Mouse (Mus musculus) embryonic facial prominence, embryonic 12.5 days (tissue): ENCODE measurements around the gene Slk. TPM values are rescaled to one million over a fixed set of nuclear protein-coding genes. Genes with fewer than 3 reads are reported as not detected.

Experiments used
- ATAC-seq: fragments of 200-750 bp; cut with Nextera tagmentation; 2 replicates; pipeline ENCODE4 v1.8.0; 2017; ENCODE audit not compliant: insufficient number of reproducible peaks, insufficient read depth, low FRiP score, low TSS enrichment
- H3K27ac ChIP-seq: fragments of 300-500 bp; sonication (generic); 2 replicates; pipeline ENCODE4 v1.5.1; 2016; ENCODE audit warnings: mild to moderate bottlenecking
- H3K27me3 ChIP-seq: fragments of 300-500 bp; sonication (generic); 2 replicates; pipeline ENCODE4 v1.6.1; 2016; ENCODE audit warnings: mild to moderate bottlenecking, moderate library complexity
- H3K36me3 ChIP-seq: fragments of 300-500 bp; sonication (generic); 2 replicates; pipeline ENCODE4 v1.6.1; 2016; ENCODE audit warnings: mild to moderate bottlenecking
- H3K4me1 ChIP-seq: fragments of 300-500 bp; sonication (generic); 2 replicates; pipeline ENCODE4 v1.6.1; 2016
- H3K4me2 ChIP-seq: fragments of 300-500 bp; sonication (generic); replicated peaks from 2 replicates; pipeline ENCODE4 v1.6.1; 2016; ENCODE audit warnings: mild to moderate bottlenecking, moderate library complexity
- H3K4me3 ChIP-seq: fragments of 300-500 bp; sonication (generic); 2 replicates; pipeline ENCODE4 v1.5.1; 2016; ENCODE audit warnings: mild to moderate bottlenecking
- H3K9ac ChIP-seq: fragments of 300-500 bp; sonication (generic); 2 replicates; pipeline ENCODE4 v1.6.1; 2016; ENCODE audit warnings: mild to moderate bottlenecking, moderate library complexity
- H3K9me3 ChIP-seq: fragments of 300-500 bp; sonication (generic); 2 replicates; pipeline ENCODE4 v1.6.1; 2016; ENCODE audit warnings: mild to moderate bottlenecking, moderate library complexity
- WGBS: fragments of 180-500 bp; shearing (Covaris S2); methylation state at CpG from one replicate; pipeline ENCODE4 v1.1.7; 2016; 5-methylcytosine and 5-hydroxymethylcytosine counted together
- polyA plus RNA-seq: library from polyadenylated mRNA; unstranded; fragments of >200 nt; fragmentation: Nextera tagmentation; extraction: Ambion mirVana; gene quantifications from 2 replicates; pipeline ENCODE4 v1.2.1, GENCODE M21; 2016

Slk gene
- polyA plus RNA-seq, 1 experiment from 2014 or later, result 10.7 TPM

GRCm38 (mm10) chr19:47548432-47549076, 30.9 kb upstream of the Slk start:
- Histone ChIP-seq H3K9me3 (no peaks in the 10 kb centered on the region), H3K36me3 (no peaks in the 10 kb centered on the region), H3K4me3 (no peak overlapping the region), H3K9ac (no peak overlapping the region), H3K4me1 (no peaks in the 10 kb centered on the region; the same call in 1 of the 2 replicates), H3K4me2 (no peak overlapping the region), H3K27me3 (no peaks in the 10 kb centered on the region), H3K27ac (no peak overlapping the region)
- WGBS, result 92% methylated on average over 11 of the region's 11 CpGs
- no peak for ATAC-seq

GRCm38 (mm10) chr19:47549174-47549573, 30.3 kb upstream of the Slk start:
- no peak overlapping the region for H3K4me3 ChIP-seq
- H3K27ac ChIP-seq, result no peak overlapping the region
- H3K9ac ChIP-seq, result no peak overlapping the region
- ATAC-seq, result no peak
- no peaks in the 10 kb centered on the region for H3K36me3 ChIP-seq
- H3K4me1 ChIP-seq, result no peaks in the 10 kb centered on the region; the same call in 1 of the 2 replicates
- H3K27me3 ChIP-seq, result no peaks in the 10 kb centered on the region
- 85% methylated on average over 9 of the region's 9 CpGs for WGBS
- no peaks in the 10 kb centered on the region for H3K9me3 ChIP-seq
- H3K4me2 ChIP-seq, result no peak overlapping the region

- Histone ChIP-seq H3K36me3 (no peaks in the 10 kb centered on the region), H3K27me3 (no peaks in the 10 kb centered on the region), H3K4me1 (no peaks in the 10 kb centered on the region; the same call in 1 of the 2 replicates), H3K9ac (no peak overlapping the region), H3K4me3 (no peak overlapping the region), H3K9me3 (no peaks in the 10 kb centered on the region), H3K4me2 (no peak overlapping the region), H3K27ac (no peak overlapping the region)
- ATAC-seq, result no peak
- WGBS, result 90% methylated on average over 4 of the region's 4 CpGs
These were observed 29.9 kb upstream of the Slk start for GRCm38 (mm10) chr19:47549584-47549983.

- Histone ChIP-seq H3K4me3 (no peak overlapping the region), H3K36me3 (no peaks in the 10 kb centered on the region), H3K9me3 (no peaks in the 10 kb centered on the region), H3K9ac (no peak overlapping the region), H3K4me2 (no peak overlapping the region), H3K4me1 (no peaks in the 10 kb centered on the region; the same call in 1 of the 2 replicates), H3K27me3 (no peaks in the 10 kb centered on the region), H3K27ac (no peak overlapping the region)
- no peak for ATAC-seq
- 74% methylated on average over 5 of the region's 5 CpGs for WGBS
These were observed 20.3 kb upstream of the Slk start for GRCm38 (mm10) chr19:47559145-47559544.

- Histone ChIP-seq H3K27me3 (no peaks in the 10 kb centered on the region), H3K4me1 (no peaks in the 10 kb centered on the region; the same call in 1 of the 2 replicates), H3K9ac (no peak overlapping the region), H3K4me2 (no peak overlapping the region), H3K36me3 (no peaks in the 10 kb centered on the region), H3K27ac (no peak overlapping the region), H3K4me3 (no peak overlapping the region), H3K9me3 (no peaks in the 10 kb centered on the region)
- no peak for ATAC-seq
- WGBS, result 63% methylated on average over 14 of the region's 14 CpGs
These were observed 19.5 kb upstream of the Slk start for GRCm38 (mm10) chr19:47559751-47560512.

- no peak overlapping the region for H3K4me2 ChIP-seq
- no peak overlapping the region for H3K4me3 ChIP-seq
- no peaks in the 10 kb centered on the region for H3K36me3 ChIP-seq
- WGBS, result 88% methylated on average over 12 of the region's 12 CpGs
- H3K9ac ChIP-seq, result no peak overlapping the region
- H3K27me3 ChIP-seq, result no peaks in the 10 kb centered on the region
- no peaks in the 10 kb centered on the region for H3K9me3 ChIP-seq
- H3K27ac ChIP-seq, result no peak overlapping the region
- H3K4me1 ChIP-seq, result no peaks in the 10 kb centered on the region; the same call in 1 of the 2 replicates
- ATAC-seq, result no peak
These were observed 18.8 kb upstream of the Slk start for GRCm38 (mm10) chr19:47560544-47561161.

GRCm38 (mm10) chr19:47561996-47562441, 17.5 kb upstream of the Slk start:
- no peak for ATAC-seq
- Histone ChIP-seq H3K4me2 (no peak overlapping the region), H3K27ac (no peak overlapping the region), H3K9ac (no peak overlapping the region), H3K9me3 (no peaks in the 10 kb centered on the region), H3K27me3 (no peaks in the 10 kb centered on the region), H3K4me3 (no peak overlapping the region), H3K36me3 (no peaks in the 10 kb centered on the region), H3K4me1 (no peaks in the 10 kb centered on the region; the same call in 1 of the 2 replicates)
- 31% methylated on average over 5 of the region's 5 CpGs for WGBS

- WGBS, result 77% methylated on average over 13 of the region's 13 CpGs
- Histone ChIP-seq H3K9ac (no peak overlapping the region), H3K4me1 (no peaks in the 10 kb centered on the region; the same call in 1 of the 2 replicates), H3K27me3 (no peaks in the 10 kb centered on the region), H3K9me3 (no peaks in the 10 kb centered on the region), H3K4me3 (no peak overlapping the region), H3K27ac (no peak overlapping the region), H3K4me2 (no peak overlapping the region), H3K36me3 (no peaks in the 10 kb centered on the region)
- ATAC-seq, result no peak
These were observed 15.8 kb upstream of the Slk start for GRCm38 (mm10) chr19:47563715-47564114.

GRCm38 (mm10) chr19:47565031-47565654, 14.3 kb upstream of the Slk start:
- Histone ChIP-seq H3K9me3 (no peaks in the 10 kb centered on the region), H3K4me1 (no peaks in the 10 kb centered on the region; the same call in 1 of the 2 replicates), H3K4me2 (no peak overlapping the region), H3K4me3 (no peak overlapping the region), H3K27me3 (no peaks in the 10 kb centered on the region), H3K27ac (no peak overlapping the region), H3K36me3 (no peaks in the 10 kb centered on the region), H3K9ac (no peak overlapping the region)
- ATAC-seq, result no peak
- WGBS, result 45% methylated on average over 17 of the region's 17 CpGs

GRCm38 (mm10) chr19:47565994-47566393, 13.5 kb upstream of the Slk start:
- Histone ChIP-seq H3K4me1 (no peaks in the 10 kb centered on the region; the same call in 1 of the 2 replicates), H3K4me3 (no peak overlapping the region), H3K27ac (no peak overlapping the region), H3K36me3 (no peaks in the 10 kb centered on the region), H3K4me2 (no peak overlapping the region), H3K9me3 (no peaks in the 10 kb centered on the region), H3K27me3 (no peaks in the 10 kb centered on the region), H3K9ac (no peak overlapping the region)
- no peak for ATAC-seq
- WGBS, result 81% methylated on average over 8 of the region's 8 CpGs

GRCm38 (mm10) chr19:47570042-47570441, 9.4 kb upstream of the Slk start:
- Histone ChIP-seq H3K27ac (no peak overlapping the region), H3K9ac (no peak overlapping the region), H3K4me2 (no peak overlapping the region), H3K27me3 (no peaks in the 10 kb centered on the region), H3K4me1 (no peaks in the 10 kb centered on the region; the same call in 1 of the 2 replicates), H3K4me3 (no peak overlapping the region), H3K36me3 (no peaks in the 10 kb centered on the region), H3K9me3 (no peaks in the 10 kb centered on the region)
- 89% methylated on average over 5 of the region's 5 CpGs for WGBS
- ATAC-seq, result no peak
